Mouse (Mus musculus): Measurements from ENCODE around the gene Fam227b.

Gene Fam227b

DNA sequence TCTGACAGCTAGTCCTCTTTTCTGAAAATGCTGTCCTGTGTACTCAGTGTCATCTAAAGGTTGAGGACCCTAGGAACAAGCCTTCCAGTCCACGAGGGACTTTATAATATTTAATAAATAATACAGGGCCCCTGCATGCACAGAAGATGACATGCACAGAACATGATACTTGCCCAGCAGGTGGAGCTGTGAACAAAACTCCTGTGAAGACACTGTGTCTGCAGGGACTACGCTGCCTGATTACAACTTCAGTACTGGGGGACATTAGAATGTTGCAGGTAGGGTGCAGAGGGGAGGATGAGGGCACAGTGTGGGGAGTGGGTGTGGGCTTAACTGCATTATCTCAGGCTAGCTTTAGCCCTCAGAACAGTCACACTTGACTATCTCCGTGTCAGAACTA, 145.7 kb downstream of the Fam227b start:
- peak; percentile 50 for DNase-seq (ENCODE audit: low spot score)

DNA sequence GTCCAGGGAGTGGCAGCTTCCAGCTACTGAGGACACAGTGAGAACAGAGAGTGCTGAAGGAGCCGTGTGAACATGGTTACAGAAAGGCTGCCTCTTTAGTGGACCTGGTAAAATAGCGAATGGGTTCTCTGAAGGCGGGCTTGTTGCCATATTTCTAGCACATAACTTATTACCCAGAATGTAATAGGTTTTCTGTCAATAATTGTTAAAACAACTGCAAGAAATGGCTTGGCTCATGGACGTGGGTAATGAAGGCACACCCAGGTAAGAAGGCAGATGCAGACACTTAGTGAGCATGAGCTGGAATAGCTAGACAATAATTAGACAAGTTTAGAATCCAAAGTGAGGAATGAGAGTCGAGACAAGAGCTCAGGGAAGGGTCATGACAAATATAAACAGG, 149.5 kb downstream of the Fam227b start:
- DNase-seq (ENCODE audit: low spot score) = no peak

DNA sequence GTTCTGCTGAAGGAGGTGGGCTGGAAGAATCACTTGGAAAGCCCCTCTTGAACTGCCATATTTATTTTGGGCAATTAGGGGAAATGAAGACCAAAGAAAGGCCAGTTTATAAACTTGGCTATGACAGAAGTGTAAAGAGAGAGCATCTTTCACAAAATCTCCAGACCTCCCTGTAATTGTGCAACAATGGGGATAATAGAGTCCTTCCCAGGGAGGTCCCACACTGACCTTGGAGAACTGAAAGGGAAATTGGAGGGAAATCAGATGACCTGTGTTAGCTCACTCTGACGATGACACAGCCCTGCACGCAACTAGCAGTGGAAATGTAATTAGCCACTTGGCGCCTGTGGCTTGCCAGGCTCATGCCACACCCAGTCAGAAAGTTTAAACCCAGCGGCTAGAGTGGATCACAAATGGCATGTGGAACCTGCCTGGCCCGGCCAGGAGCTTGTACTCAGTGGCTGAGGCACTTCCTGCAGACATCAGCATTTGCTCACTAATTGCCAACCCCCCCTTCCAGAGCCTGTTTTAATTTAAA, 175.9 kb downstream of the Fam227b start:
- peak; percentile 10 for DNase-seq (ENCODE audit: low spot score)

DNA sequence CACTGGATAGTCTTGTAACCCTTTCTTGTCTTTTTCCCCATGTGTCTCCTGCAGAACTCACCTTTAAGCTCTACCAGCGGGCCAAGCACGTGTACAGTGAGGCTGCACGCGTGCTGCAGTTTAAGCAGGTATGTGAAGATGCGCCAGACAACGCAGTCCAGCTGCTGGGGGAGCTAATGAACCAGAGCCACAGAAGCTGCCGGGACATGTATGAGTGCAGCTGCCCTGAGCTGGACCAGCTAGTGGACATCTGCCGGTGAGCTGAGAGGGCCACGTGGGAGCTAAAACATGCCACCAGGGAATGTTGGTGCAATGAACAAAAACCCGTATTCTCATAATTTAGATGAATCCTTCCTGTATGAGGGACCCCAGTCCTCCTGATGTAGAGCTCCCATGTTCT, 176.6 kb downstream of the Fam227b start:
- no peak for DNase-seq (ENCODE audit: low spot score)

- no peak for DNase-seq (ENCODE audit: low spot score)
These were observed 178.6 kb downstream of the Fam227b start for GRCm38 (mm10) chr2:125973207-125973606.

GRCm38 (mm10) chr2:125968811-125969210, 183.0 kb downstream of the Fam227b start:
- DNase-seq (ENCODE audit: low spot score) = no peak

DNA sequence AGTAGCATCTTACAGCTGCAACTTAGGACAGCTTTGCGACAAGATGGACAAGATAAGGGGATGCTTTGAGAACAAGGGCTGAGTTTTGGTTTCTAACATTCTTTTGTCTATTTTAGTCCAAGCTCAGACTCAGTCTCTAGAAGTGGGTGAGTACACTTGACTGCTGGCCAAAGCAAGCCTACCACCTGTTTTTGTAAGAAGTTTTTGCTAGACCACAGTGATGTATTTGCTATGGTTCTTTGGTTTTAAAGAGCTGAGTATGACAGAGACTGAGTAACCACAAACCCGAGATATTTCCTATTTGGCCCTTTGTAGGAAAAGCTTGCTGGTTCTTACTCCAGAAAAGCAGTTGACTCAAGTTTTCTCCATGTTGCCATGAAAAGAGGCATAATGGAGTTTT, 203.6 kb downstream of the Fam227b start:
- no peak for DNase-seq (ENCODE audit: low spot score)

- no peak for DNase-seq (ENCODE audit: low spot score)
These were observed 208.5 kb downstream of the Fam227b start for GRCm38 (mm10) chr2:125943301-125943700.

GRCm38 (mm10) chr2:125941111-125941785, 210.6 kb downstream of the Fam227b start:
- DNase-seq (ENCODE audit: low spot score) = no peak

GRCm38 (mm10) chr2:125938993-125939642, 212.7 kb downstream of the Fam227b start:
- DNase-seq (ENCODE audit: low spot score) = no peak

GRCm38 (mm10) chr2:125936396-125936795, 215.4 kb downstream of the Fam227b start:
- DNase-seq (ENCODE audit: low spot score) = no peak

DNA sequence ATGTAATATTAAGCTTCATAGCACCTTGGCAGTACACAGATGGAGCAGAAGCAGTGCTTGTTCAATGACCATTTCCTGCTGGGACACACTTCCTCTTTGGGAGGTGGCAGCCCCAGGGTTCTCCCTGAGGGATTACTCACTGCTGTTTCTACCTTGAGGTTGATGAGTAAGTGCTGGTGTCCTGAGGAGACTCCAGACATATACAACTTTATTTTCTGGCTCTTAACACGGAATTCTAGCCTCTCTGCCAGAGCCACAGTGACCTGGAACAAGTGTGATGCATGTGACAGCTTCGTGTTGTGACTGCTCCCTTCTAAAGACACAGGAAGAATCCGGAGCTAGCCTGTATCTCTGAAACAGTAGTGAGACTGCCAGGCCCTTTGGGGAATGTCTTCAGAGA, 217.8 kb downstream of the Fam227b start:
- DNase-seq (ENCODE audit: low spot score) = no peak

Measured in lung, postnatal 25 days (tissue).